Mouse (Mus musculus): ENCODE measurements at regions not wholly inside any gene's neighbourhood (a gene's known extent, or its start where the extent isn't known, plus 50 kb on each side); places are given as distances from the start of the nearest gene placed in this dataset.

DNA sequence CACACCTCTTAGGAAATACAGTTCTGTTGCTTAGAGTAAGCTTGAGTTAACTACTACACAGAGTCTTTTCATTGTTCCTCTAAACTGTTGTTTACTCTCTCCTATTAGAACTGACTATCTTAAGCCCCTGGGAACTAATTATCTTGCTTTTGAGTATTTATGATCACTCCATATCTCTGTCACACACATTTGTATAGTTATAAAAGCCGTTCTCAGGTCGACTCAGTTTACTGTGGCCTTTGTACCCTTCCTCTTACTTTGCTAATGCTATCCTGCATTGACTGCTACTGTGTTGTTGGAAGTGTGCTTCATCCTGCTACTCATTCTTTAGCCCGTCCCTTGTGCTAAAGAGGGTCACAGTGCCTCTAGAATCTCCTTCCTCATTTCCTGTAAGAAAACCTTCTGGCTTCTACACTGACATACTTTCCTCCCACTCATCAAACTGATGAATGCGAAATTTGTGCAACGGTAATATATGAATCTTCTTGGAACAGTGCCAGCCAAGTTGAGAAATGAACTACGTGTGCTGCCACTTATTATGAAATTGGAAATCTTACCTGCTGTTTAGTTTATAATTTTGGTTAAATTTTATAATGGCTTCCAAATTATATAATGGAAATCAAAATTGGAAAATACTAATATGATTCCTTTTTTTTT is 119.8 kb upstream of the Cblb start:
- DNase-seq: no peak

DNA sequence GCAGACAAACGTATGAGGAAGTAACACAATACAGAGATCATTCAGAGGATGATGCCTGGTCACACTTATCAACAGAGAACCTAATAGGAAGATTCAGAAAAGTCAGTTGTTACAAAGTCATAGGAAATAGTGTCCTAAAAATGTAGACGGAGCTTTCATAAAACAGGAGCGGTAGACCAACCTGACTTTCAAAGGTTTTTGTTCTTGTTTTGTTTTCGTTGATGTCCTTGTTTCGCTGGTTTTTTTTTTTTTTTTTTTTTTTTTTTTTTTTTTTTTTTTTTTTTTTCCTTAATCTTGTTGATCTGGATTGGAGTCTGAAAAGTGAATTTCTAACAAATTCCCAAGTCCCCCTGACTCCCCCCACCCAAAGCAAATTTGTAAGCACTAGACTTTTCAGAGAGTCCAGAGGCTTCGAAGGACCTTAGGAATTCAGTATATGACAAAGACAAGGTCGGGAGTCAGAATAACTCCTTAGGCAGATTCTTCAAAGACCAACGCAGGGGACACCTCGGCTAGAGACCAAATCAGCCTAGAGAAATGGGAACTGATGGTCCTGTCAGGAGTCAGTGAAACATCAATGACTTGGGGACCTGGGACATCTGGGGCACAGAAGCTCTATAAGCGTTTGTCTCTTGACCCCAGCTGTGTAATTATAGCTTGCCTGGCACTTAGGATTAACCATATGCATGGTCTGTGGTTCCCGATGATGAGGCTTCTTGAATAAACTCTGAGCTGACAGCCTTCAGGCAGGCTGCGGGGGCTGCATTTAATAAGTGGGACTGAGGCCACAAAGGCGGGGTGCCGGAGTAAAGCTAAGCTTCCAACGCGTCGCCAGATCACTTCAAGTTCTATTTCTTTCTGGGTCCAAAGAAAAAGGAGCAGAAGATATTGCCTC is 115.7 kb upstream of the Cblb start:
- DNase-seq: no peak

DNA sequence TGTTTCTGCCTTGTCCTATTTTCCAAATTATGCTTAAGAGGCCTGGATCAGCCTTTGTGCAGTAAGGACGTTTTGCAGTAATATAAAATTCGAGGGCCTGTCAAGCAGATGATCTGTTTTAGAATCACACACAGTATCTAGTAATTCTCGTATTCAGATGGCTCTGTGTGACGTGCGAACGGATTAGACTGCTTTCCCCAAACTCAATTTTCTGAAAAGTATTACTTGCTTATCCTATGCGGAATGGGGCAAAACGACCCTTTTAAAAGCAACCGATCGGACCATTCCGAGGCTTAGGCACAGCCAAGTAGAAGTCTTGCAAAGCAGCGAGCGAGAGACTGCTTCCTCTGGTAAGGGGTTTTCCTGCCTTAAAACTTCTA is 115.1 kb upstream of the Cblb start:
- no peak for DNase-seq

DNA sequence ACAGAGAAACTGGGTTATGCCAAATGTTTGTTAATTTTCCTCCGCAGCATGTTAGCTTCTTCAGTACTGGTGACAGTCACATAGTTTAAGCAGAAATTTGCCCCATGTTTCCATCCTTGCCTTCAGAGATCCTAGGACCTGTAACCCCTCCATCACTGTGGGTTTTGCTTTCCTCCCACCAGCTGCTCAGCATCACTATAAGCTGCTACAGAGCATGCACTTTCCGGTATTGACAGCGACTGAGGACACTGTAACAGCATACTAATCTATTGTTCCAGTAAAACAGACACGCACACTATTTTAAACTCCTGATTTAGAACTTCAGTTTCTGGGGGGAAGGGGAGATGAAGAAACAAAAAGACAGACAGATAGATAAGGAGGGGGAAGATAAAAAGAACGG is 114.7 kb upstream of the Cblb start:
- DNase-seq: no peak

DNA sequence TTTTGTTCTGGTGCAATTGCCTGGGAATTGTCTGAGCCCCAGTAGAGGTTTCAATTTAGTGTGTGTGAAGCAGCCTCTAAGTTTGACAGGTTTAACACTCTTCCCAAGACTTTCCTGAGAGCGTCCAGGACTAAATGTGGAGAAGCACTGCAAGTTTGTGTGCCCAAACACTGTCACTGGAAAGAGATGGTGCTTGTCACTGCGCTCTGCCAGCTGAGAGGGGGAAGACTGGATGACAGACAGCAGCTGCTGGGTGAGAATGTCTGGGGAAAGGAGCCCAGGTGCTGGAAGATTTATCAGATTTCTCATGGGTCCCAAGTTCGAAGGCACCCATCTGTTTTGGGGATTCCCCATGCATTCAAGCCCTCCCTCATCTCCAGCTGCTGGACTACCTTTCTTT is 114.2 kb upstream of the Cblb start:
- no peak for DNase-seq

DNA sequence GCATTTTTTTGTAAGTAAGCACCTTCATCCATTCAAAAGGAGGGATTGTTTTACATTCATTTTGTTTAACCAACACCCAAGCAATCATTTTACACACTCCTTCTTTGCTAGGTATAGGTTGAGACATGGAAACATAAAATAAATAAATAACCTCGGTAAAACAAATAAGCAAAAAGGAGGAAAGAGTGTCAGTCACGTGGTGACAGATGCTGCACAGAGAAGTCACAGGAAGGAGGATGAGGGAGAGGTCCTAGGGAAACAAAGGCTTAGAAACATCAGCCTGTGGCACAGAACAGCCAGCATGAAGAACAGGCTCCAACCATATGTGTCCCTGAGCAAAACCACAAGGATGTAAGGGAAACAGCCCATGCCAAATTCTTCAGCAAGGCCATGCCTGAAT is 113.5 kb upstream of the Cblb start:
- no peak for DNase-seq

DNA sequence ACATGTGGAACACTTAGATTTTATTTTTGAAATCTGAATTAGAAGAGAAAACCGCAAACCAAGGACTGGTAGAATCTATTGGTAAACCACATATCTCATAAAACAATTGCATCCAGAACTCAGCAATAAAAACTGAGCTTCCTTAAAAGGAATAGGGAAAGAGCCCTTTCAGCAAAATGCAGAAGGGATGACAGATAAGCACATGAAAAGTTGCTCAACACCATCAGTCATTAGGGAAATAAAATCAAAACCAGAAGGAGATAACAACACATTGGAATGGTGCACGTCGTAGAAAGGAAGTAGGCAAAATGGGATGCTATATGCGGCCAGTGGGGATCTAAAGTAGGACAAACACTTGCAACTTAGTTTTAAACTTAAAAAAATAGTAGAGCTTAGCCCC is 110.0 kb upstream of the Cblb start:
- no peak for DNase-seq

DNA sequence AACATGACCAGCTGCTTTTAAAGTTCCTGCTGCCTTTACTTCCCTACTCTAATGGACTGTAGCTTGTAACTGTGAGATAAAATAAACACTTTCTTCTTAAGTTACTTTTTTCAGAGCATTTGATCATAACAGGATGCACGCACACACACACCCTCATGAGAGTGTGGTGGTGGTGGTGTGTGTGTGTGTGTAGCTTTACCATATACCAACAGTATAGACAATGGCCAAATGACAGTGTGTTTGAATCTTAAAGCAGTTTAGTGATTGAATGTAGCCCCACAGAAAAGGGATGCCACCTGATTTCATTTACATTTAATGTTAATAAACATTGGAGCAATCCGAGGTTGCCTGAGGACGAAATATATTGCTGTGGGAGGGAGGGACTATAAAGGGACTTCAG is 108.4 kb upstream of the Cblb start:
- DNase-seq: no peak

DNA sequence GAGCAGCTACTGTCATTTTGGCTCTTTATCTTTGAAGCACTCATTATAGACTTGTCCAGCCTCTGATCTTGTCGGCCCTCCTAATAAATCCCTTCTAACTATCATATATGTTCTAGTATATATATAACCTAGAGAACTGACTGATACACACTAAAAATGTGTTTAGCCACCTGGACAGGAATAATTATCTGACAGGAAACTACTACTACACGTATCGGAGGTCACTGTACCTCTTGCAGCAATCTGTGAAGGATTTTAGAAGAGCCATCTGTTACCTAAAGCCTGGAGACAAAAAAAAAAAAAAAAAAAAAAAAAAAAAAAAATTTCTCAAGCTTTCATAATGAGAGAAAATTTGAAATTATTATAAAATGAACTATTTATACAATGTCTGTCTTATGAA is 105.4 kb upstream of the Cblb start:
- DNase-seq: no peak

DNA sequence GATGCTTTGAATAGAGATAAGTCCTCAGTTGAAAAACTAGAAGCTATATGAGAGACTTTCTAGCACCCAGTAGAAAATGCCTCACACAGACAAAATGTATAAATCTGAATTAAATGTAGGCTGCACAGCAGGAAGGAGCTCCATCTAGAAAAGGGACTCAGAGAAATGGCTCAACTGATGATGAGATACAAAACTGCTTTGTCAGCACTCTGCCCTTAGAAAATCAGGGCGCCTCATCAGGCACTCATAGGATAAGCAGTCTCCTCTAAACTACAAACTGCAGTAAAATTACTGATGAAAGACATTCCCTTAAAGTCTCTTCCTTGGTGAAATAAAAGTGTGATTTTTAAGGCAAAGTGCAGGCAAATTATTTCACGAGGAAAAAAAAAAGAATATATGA is 97.9 kb upstream of the Cblb start:
- DNase-seq: no peak

DNA sequence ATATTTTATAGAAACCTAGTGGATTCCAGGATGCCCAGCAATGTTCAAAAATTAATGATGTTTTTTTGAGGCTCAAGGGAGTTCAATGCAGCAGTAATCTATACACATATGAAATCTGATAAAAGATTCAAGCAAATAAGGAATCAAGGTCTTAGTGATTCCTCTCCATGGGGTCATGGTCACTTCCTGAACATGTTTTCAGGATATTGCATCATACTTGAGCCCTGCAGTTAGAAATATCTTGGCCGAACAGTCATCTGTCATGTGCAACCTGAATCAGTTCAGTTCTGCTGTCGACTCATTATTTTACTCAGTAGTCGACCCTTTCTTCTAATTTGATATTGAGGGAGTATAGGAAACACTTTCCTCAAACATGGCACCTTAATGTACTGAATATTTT is 97.1 kb upstream of the Cblb start:
- DNase-seq: no peak

DNA sequence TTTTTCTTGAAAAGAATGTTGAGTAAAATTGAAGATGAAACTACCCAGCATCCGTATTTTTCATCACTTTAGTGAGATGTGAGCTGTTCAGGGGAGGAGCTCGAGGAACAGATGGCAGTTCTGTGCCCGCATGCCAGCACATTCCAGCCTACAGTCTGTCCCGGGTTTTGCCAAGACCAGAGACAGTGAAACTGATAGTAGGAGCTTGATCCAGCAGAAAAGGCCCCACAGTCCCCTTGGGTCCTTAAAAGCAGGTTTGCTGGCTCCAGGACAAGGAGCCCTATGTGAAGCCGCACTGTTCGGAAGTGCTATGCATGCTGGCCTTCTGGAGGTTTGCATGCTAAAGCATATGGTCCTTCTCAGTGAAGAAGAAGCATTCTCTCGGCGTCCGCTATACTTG is 93.7 kb upstream of the Cblb start:
- DNase-seq: no peak

DNA sequence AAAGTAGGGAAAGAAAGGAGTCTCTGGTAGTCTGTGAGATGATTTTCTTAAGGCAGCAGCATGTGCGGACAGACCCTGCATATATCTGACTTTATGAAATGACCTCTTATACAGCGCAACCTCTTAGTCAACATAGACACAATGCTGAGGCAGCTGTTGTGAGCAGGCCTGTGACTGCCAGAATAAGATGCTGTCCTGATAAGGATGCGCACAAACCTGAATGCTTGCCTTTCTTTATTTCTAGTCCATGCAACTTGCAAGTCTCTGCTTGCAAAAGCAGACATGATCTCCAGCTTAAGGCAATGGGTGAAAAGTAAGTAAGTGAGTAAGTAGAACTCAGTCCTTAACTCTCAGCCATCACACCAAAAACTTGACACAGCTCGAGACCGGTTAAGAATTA is 92.0 kb upstream of the Cblb start:
- no peak for DNase-seq

DNA sequence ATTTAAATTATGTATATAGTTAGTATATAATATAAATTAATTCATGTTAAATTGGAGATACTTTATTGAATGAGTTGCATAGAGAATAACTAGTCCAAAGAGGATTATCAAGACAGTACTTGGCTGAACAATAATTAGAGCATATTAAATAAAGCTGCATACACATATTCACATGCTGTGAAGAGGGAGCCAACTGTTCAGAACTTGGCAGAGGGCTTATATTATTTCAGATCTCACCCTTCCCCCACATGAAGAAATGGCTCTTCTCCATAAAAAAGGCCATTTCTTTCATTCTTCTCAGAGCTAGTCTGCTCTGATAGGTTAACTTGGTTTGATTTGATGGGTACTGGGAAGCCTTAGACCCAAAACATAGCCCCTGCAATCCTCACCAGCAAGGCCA is 90.5 kb upstream of the Cblb start:
- DNase-seq: no peak

DNA sequence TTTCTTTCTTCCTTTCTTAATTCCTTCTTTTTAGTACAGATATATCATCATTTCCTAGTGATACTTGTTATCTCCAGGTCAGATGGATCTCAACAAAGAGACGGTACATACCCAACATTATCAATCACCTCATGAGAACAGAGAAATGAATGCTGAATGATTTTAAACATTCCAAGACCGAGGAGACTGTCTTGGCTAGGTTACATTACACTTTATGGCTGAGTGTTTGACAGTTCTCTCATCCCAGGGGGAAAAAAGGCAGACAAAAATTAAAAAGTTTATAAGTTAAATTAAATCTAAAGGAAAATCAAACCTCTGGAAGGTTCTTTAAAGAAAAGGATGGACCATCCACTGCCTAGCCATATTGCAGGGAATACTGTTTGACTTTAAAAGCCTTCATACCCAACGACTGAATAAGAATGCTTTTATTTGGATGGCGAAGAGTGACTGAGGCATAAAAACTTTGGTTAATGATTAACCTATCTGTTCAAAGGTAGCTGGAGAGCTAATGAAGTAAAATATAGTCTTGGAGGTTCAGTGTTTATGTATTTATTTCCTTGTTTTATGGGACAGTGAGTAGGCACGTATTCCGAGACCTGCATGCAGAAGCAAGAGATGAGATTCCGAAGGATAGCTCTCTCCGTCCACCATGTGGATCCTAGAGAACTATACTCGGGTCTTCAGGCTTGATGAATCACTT is 88.4 kb upstream of the Cblb start:
- DNase-seq: no peak

DNA sequence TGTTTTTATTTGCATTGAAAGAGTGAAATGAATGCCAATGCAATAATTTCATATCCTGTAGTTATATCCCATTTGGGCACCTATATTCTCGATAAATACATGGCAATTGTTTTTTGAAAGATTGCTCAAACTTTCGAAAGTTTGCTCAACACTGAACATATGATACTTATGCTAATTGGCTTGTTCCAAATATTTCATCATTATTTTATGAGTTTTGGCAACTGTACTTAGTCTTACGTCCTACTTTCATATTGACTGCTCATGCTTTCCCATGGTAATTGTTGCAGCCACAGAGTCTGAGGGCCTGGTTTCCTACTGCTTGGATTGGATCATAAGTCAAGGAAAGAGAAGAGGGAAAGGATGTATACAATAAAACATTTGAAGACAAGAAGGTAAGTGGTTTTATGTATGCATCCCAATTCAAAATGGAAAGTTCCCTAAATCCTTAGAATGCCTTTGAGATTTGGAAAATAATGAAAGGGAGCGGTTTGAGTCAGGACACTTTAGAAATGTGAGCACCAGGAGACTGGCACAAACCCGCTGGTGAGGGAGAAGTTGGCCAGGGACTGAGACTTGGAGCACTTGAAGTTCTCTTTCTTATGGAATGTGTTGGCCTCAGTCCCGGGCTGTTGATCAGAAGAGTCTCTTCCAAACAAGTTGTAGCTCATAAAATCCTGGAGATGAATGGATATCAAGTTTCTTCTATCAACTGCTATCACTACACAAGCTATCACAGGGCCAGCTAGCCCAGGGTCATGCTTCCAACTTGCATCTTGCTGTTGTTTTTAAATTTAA is 63.8 kb upstream of the Cblb start:
- DNase-seq: no peak
